Mouse (Mus musculus) bone marrow macrophage, adult 2 months (primary cell): Measurements from ENCODE around the gene Slc47a1.

Experiments used
- CTCF ChIP-seq: IDR thresholded peaks from 2 replicates; pipeline ENCODE4 v1.5.1; 2012; ENCODE audit warnings: low read depth, mild to moderate bottlenecking, low read length, moderate library complexity
- POLR2A ChIP-seq: IDR thresholded peaks from 2 replicates; pipeline ENCODE4 v1.6.1; 2012; ENCODE audit warnings: mild to moderate bottlenecking, low read depth, low read length, borderline replicate concordance

- no peak for TF ChIP-seq CTCF
- TF ChIP-seq POLR2A, result no peak
Measured at GRCm38 (mm10) chr11:61411221-61411620, 33.1 kb upstream of the Slc47a1 start.
